In the genomic region with DNA sequence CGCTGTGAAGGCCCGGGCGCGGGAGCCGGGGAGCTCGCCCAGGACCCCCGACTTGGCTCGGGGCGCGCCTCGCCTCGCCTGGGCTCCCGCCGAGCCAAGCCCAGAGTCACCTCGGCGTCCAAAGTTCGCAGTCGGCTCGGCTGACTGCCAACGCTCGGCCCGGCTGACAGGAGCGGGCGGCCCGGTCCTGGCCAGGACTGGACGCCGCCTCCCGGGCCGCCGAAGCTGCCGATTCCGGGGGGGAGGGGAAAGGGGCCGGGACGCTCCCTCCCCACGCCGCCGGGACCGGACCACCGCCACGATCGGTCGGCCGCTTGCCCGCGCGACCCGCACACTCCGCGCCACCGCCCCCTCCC, we compare ENCODE assay signal across 8 mouse cellular contexts. TPM values are rescaled to one million over a fixed set of nuclear protein-coding genes. Genes with fewer than 3 reads are reported as not detected.
DNase-seq lines count a peak whose midpoint lies in the region; ATAC-seq and TF ChIP-seq lines count a peak whose summit lies in the region.

No protein-coding gene starts in this region.

- peak overlapping the region; percentile 96 for H3K4me3 ChIP-seq in bone marrow macrophage, adult 2 months (ENCODE audit: insufficient read depth, low read length)
- H3K4me3 ChIP-seq in heart, embryonic 15.5 days: peak overlapping the region; percentile 87
- peak overlapping the region; percentile 92 for H3K4me3 ChIP-seq in midbrain, embryonic 12.5 days

- no peak for TF ChIP-seq CTCF in bone marrow macrophage, adult 2 months (IDR thresholded peaks at IDR 0.05; ENCODE audit: low read depth, low read length)

- TF ChIP-seq POLR2A in bone marrow macrophage, adult 2 months (IDR thresholded peaks at IDR 0.05; ENCODE audit: borderline replicate concordance, low read depth, low read length): no peak

- H3K4me1 ChIP-seq in bone marrow macrophage, adult 2 months (ENCODE audit: control insufficient read depth, insufficient read depth, low read length): peaks cover 24% of the 10 kb centered on the region
- peaks cover 43% of the 10 kb centered on the region for H3K4me1 ChIP-seq in heart, embryonic 15.5 days (replicated peaks)
- peaks cover 28% of the 10 kb centered on the region for H3K4me1 ChIP-seq in midbrain, embryonic 12.5 days

- DNase-seq in cerebellum, adult 11-12 months: no peak
- peak; percentile 93 to 96 for DNase-seq in kidney, postnatal 25 days
- no peak for DNase-seq in layer of hippocampus, adult 11-12 months (ENCODE audit: low spot score)
- no peak for DNase-seq in left cerebral cortex, adult 8-10 months (ENCODE audit: low spot score in 2 of 2)

- peak overlapping the region; percentile 86 for H3K9ac ChIP-seq in heart, embryonic 15.5 days
- peak overlapping the region; percentile 87 for H3K9ac ChIP-seq in midbrain, embryonic 12.5 days (replicated peaks)

- no peaks in the 10 kb centered on the region for H3K9me3 ChIP-seq in heart, embryonic 15.5 days (replicated peaks)
- H3K9me3 ChIP-seq in midbrain, embryonic 12.5 days: no peaks in the 10 kb centered on the region

- WGBS in heart, embryonic 15.5 days: under 1% methylated on average over 45 of the region's 50 CpGs
- WGBS in midbrain, embryonic 12.5 days: 1% methylated on average over 43 of the region's 50 CpGs

- no peaks in the 10 kb centered on the region for H3K36me3 ChIP-seq in heart, embryonic 15.5 days
- no peaks in the 10 kb centered on the region for H3K36me3 ChIP-seq in midbrain, embryonic 12.5 days

- peak; percentile 23; the same call in 1 of the 2 replicates for ATAC-seq in cerebellum, adult (ENCODE audit: insufficient number of reproducible peaks, low FRiP score, low TSS enrichment)
- ATAC-seq in heart, embryonic 15.5 days (replicated peaks; ENCODE audit: insufficient number of reproducible peaks, insufficient read depth, low FRiP score, low read depth): peak; percentile 48
- ATAC-seq in midbrain, embryonic 12.5 days (ENCODE audit: low FRiP score, low read depth): peak; percentile 53

- peak overlapping the region; percentile 67 for H3K4me2 ChIP-seq in heart, embryonic 15.5 days
- H3K4me2 ChIP-seq in midbrain, embryonic 12.5 days (replicated peaks): peak overlapping the region; percentile 81

- H3K27ac ChIP-seq in bone marrow macrophage, adult 2 months (ENCODE audit: insufficient read depth, low read depth, low read length): peak overlapping the region; percentile 77
- H3K27ac ChIP-seq in heart, embryonic 15.5 days: peak overlapping the region; percentile 97
- H3K27ac ChIP-seq in midbrain, embryonic 12.5 days (replicated peaks): peak overlapping the region; percentile 95

- H3K27me3 ChIP-seq in heart, embryonic 15.5 days: no peaks in the 10 kb centered on the region
- no peaks in the 10 kb centered on the region for H3K27me3 ChIP-seq in midbrain, embryonic 12.5 days

RNA-seq across cellular contexts. Expression of a gene that starts 0.3 kb away (rescaled TPM):
- 52.0 and 56.1 TPM in 2 replicates for polyA plus RNA-seq in bone marrow macrophage, adult 2 months (2012; ENCODE audit: insufficient read depth, insufficient read length, missing spikeins)
- 41.3 and 46.5 TPM in 2 replicates for polyA plus RNA-seq in heart, embryonic 15.5 days (2015; fragmentation: Nextera tagmentation; extraction: Ambion mirVana)
- 86.1 and 87.2 TPM in 2 replicates for polyA plus RNA-seq in midbrain, embryonic 12.5 days (2016; fragmentation: Nextera tagmentation; extraction: Ambion mirVana)
- total RNA-seq in left cerebral cortex, adult 8-10 months (2022): 10 to 100 TPM; 71.6 to 80.7 (median 78.8) TPM

Comparison
In these comparisons a context has a peak if more than half of its experiments do, and no peak if none do; other contexts are left out.
1. DNase-seq: peak in kidney, postnatal 25 days (2 of 2); none in cerebellum, adult 11-12 months (single experiment), layer of hippocampus, adult 11-12 months (single experiment) and left cerebral cortex, adult 8-10 months (0 of 2).
2. Peak in every context shown above with its lines, with median percentiles within 50 percentile points of each other: ATAC-seq, H3K27ac ChIP-seq and H3K4me3 ChIP-seq.